Mouse (Mus musculus) cerebellum, postnatal 10 days (tissue): ENCODE measurements around the gene 4930402K13Rik.
"Not testable (repeated sequence)": the region's sequence is repeated elsewhere in the genome, so short reads cannot be mapped to it uniquely, and the experiment has no call there.

Experiments
- DNase-seq, 2 experiments: peaks; one replicate each; pipeline ENCODE4 v3.0.0; 2021; ENCODE audit warnings: mixed read lengths in 2 of 2

The 4930402K13Rik gene

DNA sequence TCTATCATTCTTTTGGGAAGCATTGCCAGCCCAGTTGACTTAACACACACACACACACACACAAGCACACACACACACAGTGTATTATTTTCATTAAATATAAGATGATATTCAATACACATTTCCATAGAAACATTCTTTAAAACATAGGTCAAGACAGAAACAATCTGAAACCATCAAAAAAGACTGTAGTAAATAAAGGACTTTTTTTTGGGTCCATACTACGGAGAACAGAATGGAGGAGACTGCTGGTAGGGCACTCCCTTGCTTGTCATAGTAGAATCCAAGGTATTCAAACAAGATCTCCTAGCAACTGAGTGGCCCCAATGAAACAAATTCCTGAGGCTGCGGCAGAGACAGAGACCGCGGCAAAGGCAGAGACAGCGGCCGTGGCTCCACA, at the start of gene 4930402K13Rik:
Gene 4930402K13Rik (plus strand): TSS at position 301 of the 400 bp plus-strand sequence.
- no peak for DNase-seq

DNA sequence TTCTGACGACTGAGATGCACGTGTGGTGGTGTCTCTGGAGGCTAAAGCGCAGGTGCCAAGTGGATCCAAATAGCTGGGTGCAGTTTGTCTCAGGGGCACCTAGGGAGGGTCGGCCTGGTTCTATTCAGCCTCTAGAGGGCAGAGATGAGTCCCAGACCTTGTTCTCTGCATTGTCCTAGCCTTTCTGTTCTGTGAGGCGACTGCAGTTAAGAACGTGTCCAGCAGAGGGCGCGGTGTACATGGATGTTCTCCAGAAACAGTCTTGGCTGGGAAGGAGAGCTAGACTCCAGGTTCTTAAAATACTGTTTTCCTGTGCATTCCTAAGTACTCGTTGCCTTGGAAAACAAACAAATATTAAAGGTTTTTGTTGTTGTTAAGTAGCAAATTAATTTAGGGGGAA, 43.4 kb upstream of the 4930402K13Rik start:
- DNase-seq: peak; percentile 87 to 92

DNA sequence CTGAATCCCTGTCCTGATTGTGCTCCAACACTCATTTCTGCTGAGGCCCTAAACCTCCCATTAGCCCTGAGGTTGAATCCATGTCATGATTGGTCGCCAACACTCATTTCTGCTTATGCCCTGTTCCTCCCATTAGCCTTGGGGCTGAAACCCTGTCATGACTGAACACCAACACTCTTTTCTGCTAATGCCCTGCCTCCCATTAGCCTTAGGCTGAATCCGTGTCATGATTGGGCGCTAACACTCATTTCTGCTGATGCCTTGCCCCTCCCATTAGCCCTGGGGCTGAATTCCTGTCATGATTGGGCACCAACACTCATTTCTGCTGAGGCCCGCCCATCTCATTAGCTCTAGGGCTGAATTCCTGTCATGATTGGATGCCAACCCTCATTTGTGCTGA, 42.3 kb upstream of the 4930402K13Rik start:
- no peak for DNase-seq

DNA sequence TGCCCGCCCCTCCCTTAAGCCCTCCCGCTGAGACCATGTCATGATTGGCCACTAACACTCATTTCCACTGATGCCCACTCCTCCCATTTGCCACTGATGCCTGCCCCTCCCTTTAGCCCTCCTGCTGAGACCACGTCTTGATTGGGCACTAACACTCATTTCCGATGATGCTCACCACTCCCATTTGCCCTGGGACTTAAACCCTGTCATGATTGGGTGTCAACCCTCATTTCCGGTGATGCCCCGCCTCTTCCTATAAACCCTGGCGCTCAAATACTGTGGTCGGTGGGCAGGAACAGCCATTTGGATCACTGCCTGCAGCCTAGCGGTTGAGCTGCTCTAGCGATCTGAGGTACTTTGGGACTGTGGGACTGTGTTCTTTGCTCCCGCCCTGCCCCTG, 41.6 kb upstream of the 4930402K13Rik start, which contains the start of gene Fthl17f:
Gene Fthl17f (plus strand): TSS at position 301 of the 400 bp plus-strand sequence.
- DNase-seq: not testable (repeated sequence)

DNA sequence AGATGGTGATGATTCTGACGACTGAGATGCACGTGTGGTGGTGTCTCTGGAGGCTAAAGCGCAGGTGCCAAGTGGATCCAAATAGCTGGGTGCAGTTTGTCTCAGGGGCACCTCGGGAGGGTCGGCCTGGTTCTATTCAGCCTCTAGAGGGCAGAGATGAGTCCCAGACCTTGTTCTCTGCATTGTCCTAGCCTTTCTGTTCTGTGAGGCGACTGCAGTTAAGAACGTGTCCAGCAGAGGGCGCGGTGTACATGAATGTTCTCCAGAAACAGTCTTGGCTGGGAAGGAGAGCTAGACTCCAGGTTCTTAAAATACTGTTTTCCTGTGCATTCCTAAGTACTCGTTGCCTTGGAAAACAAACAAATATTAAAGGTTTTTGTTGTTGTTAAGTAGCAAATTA, 26.7 kb upstream of the 4930402K13Rik start:
- peak; percentile 63 to 89 for DNase-seq

DNA sequence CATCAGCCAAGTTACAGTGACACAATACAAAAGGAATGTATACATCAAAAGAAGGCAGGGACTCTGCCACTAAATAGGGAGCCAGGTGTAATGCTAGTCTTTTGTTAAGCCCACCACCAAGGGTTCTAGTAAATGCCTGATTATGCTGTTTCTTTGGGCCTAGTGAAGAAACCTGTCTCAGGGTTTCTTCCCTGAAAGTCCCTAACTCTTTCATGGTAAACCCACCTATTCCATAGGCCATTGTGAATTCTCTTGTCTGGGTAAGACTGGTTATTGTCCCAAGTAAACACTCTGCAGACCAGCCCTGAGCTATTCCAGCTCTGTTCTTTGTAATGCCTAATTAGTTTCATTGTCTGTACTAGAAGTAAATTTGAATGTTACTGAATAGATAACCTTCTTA, 9.3 kb upstream of the 4930402K13Rik start:
- not testable (repeated sequence) for DNase-seq

DNA sequence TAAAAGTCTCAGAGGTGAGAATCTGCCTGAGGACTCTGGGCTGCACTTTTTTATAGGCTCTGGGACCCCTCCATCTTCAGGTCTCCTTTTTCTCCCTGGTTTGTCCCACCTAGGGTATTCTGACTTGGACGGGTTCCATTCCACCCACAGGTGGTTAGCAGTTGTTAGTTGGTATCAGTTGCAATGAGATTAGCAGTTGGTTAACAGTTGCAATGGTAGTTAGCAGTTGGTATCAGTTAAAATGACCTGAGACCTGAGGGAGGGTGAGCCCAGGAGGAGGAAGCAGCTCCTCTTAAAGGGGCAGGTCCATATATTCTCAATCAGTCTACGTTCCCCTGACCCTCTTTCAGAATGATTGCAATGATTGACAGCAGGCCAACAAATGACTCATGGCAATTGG, 6.0 kb downstream of the 4930402K13Rik start:
- DNase-seq: no peak

DNA sequence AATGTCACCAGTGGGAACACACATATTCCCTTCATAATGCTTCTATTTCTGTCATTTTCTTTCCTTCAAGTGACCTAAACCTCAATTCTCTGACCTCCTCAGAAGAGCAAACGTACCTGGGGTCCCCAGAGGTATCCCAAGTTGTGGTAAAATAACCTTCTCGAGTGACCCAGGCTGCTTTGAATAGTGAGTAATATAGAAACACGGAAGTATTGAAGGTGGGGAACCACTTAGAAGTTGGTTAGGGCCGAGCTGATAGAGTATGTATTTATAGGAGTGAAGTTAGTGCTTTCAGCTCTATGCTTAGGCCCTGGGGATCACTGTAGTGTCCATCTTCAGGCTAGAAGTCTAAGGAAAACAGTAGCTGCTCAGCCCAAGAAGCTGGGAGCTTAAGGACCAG, 20.6 kb downstream of the 4930402K13Rik start:
- DNase-seq: no peak

DNA sequence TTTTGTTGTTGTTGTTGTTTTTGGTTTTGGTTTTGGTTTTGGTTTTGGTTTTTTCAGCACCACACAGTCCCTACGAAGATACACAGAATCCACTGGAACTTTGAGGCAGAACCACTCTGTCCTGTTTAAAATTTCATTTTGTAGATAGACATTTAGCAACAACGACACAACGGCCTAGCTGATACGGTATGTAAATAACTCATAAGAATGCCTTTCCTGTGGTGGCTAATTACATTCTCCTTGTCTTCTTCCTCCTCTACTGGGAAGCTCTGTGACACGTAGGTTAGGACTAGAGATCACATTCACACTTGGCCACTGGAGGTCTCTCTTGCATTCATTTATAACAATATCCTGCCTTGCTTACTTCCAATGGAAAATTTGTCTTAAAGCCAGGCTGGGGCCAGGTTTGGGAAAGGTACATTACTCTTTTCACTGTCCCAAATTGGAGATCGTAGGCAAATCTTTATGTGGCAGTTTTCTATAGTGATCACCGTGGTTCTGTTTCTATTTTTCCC, 24.0 kb downstream of the 4930402K13Rik start:
- DNase-seq: peak; percentile 42 to 61

DNA sequence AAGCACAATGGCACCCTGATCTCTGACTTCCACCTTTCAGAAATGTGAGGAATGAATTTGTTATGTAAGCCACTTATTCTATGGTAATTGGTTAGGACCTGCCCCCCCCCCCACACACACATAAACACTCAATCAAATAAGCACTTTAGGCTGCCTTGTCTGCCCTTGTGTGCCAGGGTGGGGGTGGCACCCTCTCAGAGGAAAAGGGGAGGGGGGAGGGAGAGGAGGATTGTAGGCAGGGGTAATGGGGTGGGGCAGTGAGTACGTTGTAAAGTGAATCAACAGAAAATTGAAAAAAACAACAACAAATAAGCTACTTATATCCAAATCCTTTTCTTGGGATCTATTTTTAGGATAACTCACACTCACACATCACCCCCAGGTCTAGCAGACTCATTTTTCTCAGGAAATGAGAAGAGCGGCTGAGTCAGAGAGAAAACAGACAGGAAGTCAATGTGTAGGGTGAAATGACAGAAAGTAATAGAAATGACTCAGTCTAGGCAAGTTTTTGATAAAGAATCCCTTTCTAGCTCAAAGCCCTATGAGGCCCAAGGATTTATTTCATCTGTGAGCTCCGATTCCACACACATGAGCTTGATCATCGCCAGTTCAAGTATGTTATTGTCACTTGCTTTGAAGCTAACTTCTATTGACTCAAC, 35.1 kb downstream of the 4930402K13Rik start:
- DNase-seq: no peak

DNA sequence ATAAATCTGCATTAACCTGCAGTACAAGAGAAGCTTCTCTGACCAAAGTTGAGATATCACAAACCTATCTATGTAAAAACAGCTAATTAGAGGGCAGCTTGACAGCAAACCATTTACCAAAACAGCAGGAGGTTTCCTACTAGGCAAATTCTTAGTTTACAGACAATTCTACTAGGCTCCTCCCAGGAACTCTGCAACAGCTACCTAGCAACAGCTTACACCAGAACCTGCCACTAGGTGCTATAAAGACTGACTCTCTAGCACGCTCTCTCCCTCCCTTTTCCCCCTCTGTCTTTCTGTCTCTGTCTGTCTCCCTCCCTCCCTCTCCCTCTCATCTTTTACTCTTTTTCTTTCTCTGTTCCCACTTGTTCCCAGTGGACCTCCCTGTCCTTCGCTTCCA, 38.3 kb downstream of the 4930402K13Rik start:
- no peak for DNase-seq
